Mouse (Mus musculus) kidney, adult 2 months (tissue): ENCODE measurements around the gene Phlda2.

Experiments
- CTCF ChIP-seq: fragments of 200-500 bp; conservative IDR thresholded peaks from 2 replicates; pipeline ENCODE4 v1.5.1; 2011; ENCODE audit warnings: low read depth, mild to moderate bottlenecking, control low read depth, low read length, moderate library complexity, mixed read lengths; ENCODE audit not compliant: insufficient read depth, insufficient read length
- POLR2A ChIP-seq: fragments of 200-500 bp; IDR thresholded peaks from one replicate; pipeline ENCODE4 v1.6.1; 2011; ENCODE audit warnings: low read depth, low read length, control low read depth

- TF ChIP-seq CTCF (peak; percentile 85), POLR2A (no peak)
Measured at GRCm38 (mm10) chr7:143506675-143507074, 3.7 kb upstream of the Phlda2 start.
